Mouse (Mus musculus) limb, embryonic 13.5 days (tissue): Measurements from ENCODE around the gene Syp. TPM values are rescaled to one million over a fixed set of nuclear protein-coding genes. Genes with fewer than 3 reads are reported as not detected.
A peak's percentile ranks its signal among the peaks of the same experiment; 100 is the strongest.

Experiments
- ATAC-seq: fragments of 200-750 bp; cut with Nextera tagmentation; 2 replicates; pipeline ENCODE4 v1.8.0; 2017; ENCODE audit warnings: low read depth, moderate number of reproducible peaks, moderate TSS enrichment; ENCODE audit not compliant: low FRiP score
- H3K27ac ChIP-seq: fragments of 300-500 bp; sonication (generic); 2 replicates; pipeline ENCODE4 v1.5.1; 2015; ENCODE audit warnings: inconsistent platforms, mild to moderate bottlenecking, moderate library complexity
- H3K27me3 ChIP-seq: fragments of 300-500 bp; sonication (generic); 2 replicates; pipeline ENCODE4 v1.6.1; 2015; ENCODE audit warnings: mild to moderate bottlenecking, inconsistent platforms
- H3K36me3 ChIP-seq: fragments of 300-500 bp; sonication (generic); 2 replicates; pipeline ENCODE4 v1.6.1; 2015; ENCODE audit warnings: inconsistent platforms, mild to moderate bottlenecking, moderate library complexity
- H3K4me1 ChIP-seq: fragments of 300-500 bp; sonication (generic); 2 replicates; pipeline ENCODE4 v1.6.1; 2015; ENCODE audit warnings: inconsistent platforms
- H3K4me2 ChIP-seq: fragments of 300-500 bp; sonication (generic); replicated peaks from 2 replicates; pipeline ENCODE4 v1.6.1; 2015; ENCODE audit warnings: inconsistent platforms, mild to moderate bottlenecking, moderate library complexity
- H3K4me3 ChIP-seq: fragments of 300-500 bp; sonication (generic); 2 replicates; pipeline ENCODE4 v1.5.1; 2015; ENCODE audit warnings: moderate library complexity, mild to moderate bottlenecking, inconsistent platforms
- H3K9ac ChIP-seq: fragments of 300-500 bp; sonication (generic); 2 replicates; pipeline ENCODE4 v1.6.1; 2015; ENCODE audit warnings: mild to moderate bottlenecking, inconsistent platforms
- H3K9me3 ChIP-seq: fragments of 300-500 bp; sonication (generic); 2 replicates; pipeline ENCODE4 v1.6.1; 2016; ENCODE audit warnings: inconsistent platforms
- WGBS: fragments of 180-500 bp; shearing (Covaris S2); methylation state at CpG from one replicate; pipeline ENCODE4 v1.1.7; 2015; 5-methylcytosine and 5-hydroxymethylcytosine counted together
- polyA plus RNA-seq: library from polyadenylated mRNA; unstranded; fragments of >200 nt; fragmentation: Nextera tagmentation; extraction: Ambion mirVana; gene quantifications from 2 replicates; pipeline ENCODE4 v1.2.1, GENCODE M21; 2015

Syp gene
- polyA plus RNA-seq, 1 experiment from 2014 or later = 0.93 TPM

GRCm38 (mm10) chrX:7670390-7670881 lies 32.2 kb downstream of the Syp start:
- Histone ChIP-seq H3K36me3 (peaks cover 19% of the 10 kb centered on the region), H3K27ac (peak overlapping the region; percentile 55; the same call in 1 of the 2 replicates), H3K4me2 (peak overlapping the region; percentile 62), H3K9me3 (no peaks in the 10 kb centered on the region), H3K4me1 (peaks cover 18% of the 10 kb centered on the region), H3K4me3 (peak overlapping the region; percentile 52), H3K9ac (peak overlapping the region; percentile 66; the same call in 1 of the 2 replicates), H3K27me3 (no peaks in the 10 kb centered on the region)
- ATAC-seq = peak; percentile 49
- WGBS = 22% methylated on average over 15 of the region's 19 CpGs

GRCm38 (mm10) chrX:7670921-7671623 lies 32.8 kb downstream of the Syp start, which contains the start of gene Plp2:
TSS of gene Plp2 (minus strand) at chrX:7671390.
- Histone ChIP-seq H3K4me1 (peaks cover 18% of the 10 kb centered on the region), H3K4me3 (peak within 1 kb of the TSS; percentile 52), H3K9ac (peak within 1 kb of the TSS; percentile 66), H3K36me3 (peaks cover 17% of the 10 kb centered on the region), H3K27me3 (no peaks in the 10 kb centered on the region), H3K9me3 (no peaks in the 10 kb centered on the region), H3K27ac (peak within 1 kb of the TSS; percentile 55; the same call in 1 of the 2 replicates), H3K4me2 (peak within 1 kb of the TSS; percentile 62)
- peak; percentile 45 for ATAC-seq
- 18% methylated on average over 33 of the region's 36 CpGs for WGBS

GRCm38 (mm10) chrX:7672739-7673138 lies 34.5 kb downstream of the Syp start:
- H3K4me2 ChIP-seq = no peak overlapping the region

GRCm38 (mm10) chrX:7673578-7674281 lies 35.5 kb downstream of the Syp start:
- H3K27me3 ChIP-seq = no peaks in the 10 kb centered on the region
- peak overlapping the region; percentile 57 for H3K4me2 ChIP-seq
- H3K4me3 ChIP-seq = peak overlapping the region; percentile 29; the same call in 1 of the 2 replicates
- peak overlapping the region; percentile 70; the same call in 1 of the 2 replicates for H3K27ac ChIP-seq
- ATAC-seq = peak; percentile 1; the same call in 1 of the 2 replicates
- peaks cover 18% of the 10 kb centered on the region for H3K4me1 ChIP-seq
- H3K36me3 ChIP-seq = peaks cover 5% of the 10 kb centered on the region; the same call in 1 of the 2 replicates
- no peaks in the 10 kb centered on the region for H3K9me3 ChIP-seq
- 23% methylated on average over 12 of the region's 12 CpGs for WGBS
- H3K9ac ChIP-seq = no peak overlapping the region

More at GRCm38 (mm10) chrX:7672739-7673138, 34.5 kb downstream of the Syp start:
- Histone ChIP-seq H3K9me3 (no peaks in the 10 kb centered on the region), H3K27ac (no peak overlapping the region), H3K9ac (no peak overlapping the region), H3K36me3 (peaks cover 6% of the 10 kb centered on the region; the same call in 1 of the 2 replicates), H3K4me3 (no peak overlapping the region), H3K27me3 (no peaks in the 10 kb centered on the region), H3K4me1 (peaks cover 18% of the 10 kb centered on the region)
- WGBS = 38% methylated on average over 6 of the region's 6 CpGs
- ATAC-seq = no peak

- 0 out of 2 replicates have a peak overlapping the region, but pooled peaks have one; percentile 2 for H3K9ac ChIP-seq
- H3K27me3 ChIP-seq = no peaks in the 10 kb centered on the region
- no peaks in the 10 kb centered on the region for H3K36me3 ChIP-seq
- peak overlapping the region; percentile 57 for H3K4me2 ChIP-seq
- 31% methylated on average over 28 of the region's 28 CpGs for WGBS
- peaks cover 18% of the 10 kb centered on the region for H3K4me1 ChIP-seq
- no peaks in the 10 kb centered on the region for H3K9me3 ChIP-seq
- H3K27ac ChIP-seq = peak overlapping the region; percentile 70
- H3K4me3 ChIP-seq = peak overlapping the region; percentile 29
- ATAC-seq = peak; percentile 16; the same call in 1 of the 2 replicates
Observed at GRCm38 (mm10) chrX:7674284-7675000, 36.2 kb downstream of the Syp start.

- H3K27me3 ChIP-seq = no peaks in the 10 kb centered on the region
- 33% methylated on average over 10 of the region's 10 CpGs for WGBS
- peaks cover 18% of the 10 kb centered on the region for H3K4me1 ChIP-seq
- peak overlapping the region; percentile 29 for H3K4me3 ChIP-seq
- H3K9ac ChIP-seq = no peak overlapping the region
- H3K36me3 ChIP-seq = no peaks in the 10 kb centered on the region
- no peaks in the 10 kb centered on the region for H3K9me3 ChIP-seq
- peak overlapping the region; percentile 57 for H3K4me2 ChIP-seq
- ATAC-seq = 0 out of 2 replicates have a peak, but pooled peaks have one; percentile 2
- peak overlapping the region; percentile 70 for H3K27ac ChIP-seq
Observed at GRCm38 (mm10) chrX:7675001-7675380, 36.7 kb downstream of the Syp start.

- 37% methylated on average over 3 of the region's 3 CpGs for WGBS
Observed at GRCm38 (mm10) chrX:7678986-7679385, 40.7 kb downstream of the Syp start.

GRCm38 (mm10) chrX:7679405-7680056 lies 41.3 kb downstream of the Syp start:
- no peaks in the 10 kb centered on the region for H3K9me3 ChIP-seq
- H3K4me3 ChIP-seq = peak overlapping the region; percentile 36
- H3K27ac ChIP-seq = no peak overlapping the region
- H3K27me3 ChIP-seq = no peaks in the 10 kb centered on the region
- peak overlapping the region; percentile 61 for H3K4me2 ChIP-seq
- peak overlapping the region; percentile 55; the same call in 1 of the 2 replicates for H3K9ac ChIP-seq
- WGBS = 16% methylated on average over 27 of the region's 27 CpGs
- H3K36me3 ChIP-seq = no peaks in the 10 kb centered on the region
- peak; percentile 93 for ATAC-seq
- H3K4me1 ChIP-seq = no peaks in the 10 kb centered on the region

More at GRCm38 (mm10) chrX:7678986-7679385, 40.7 kb downstream of the Syp start:
- Histone ChIP-seq H3K4me1 (peaks cover 4% of the 10 kb centered on the region), H3K9me3 (no peaks in the 10 kb centered on the region), H3K4me2 (no peak overlapping the region), H3K9ac (no peak overlapping the region), H3K27me3 (no peaks in the 10 kb centered on the region), H3K27ac (no peak overlapping the region), H3K36me3 (no peaks in the 10 kb centered on the region), H3K4me3 (no peak overlapping the region)
- no peak for ATAC-seq

- no peaks in the 10 kb centered on the region for H3K9me3 ChIP-seq
- 22% methylated on average over 12 of the region's 12 CpGs for whole genome bisulfite sequencing
- H3K4me2 ChIP-seq = peak overlapping the region; percentile 61
- no peaks in the 10 kb centered on the region for H3K4me1 ChIP-seq
- H3K4me3 ChIP-seq = peak overlapping the region; percentile 36
- peak overlapping the region; percentile 55; the same call in 1 of the 2 replicates for H3K9ac ChIP-seq
- H3K27me3 ChIP-seq = no peaks in the 10 kb centered on the region
- peak; percentile 34; the same call in 1 of the 2 replicates for ATAC-seq
- no peaks in the 10 kb centered on the region for H3K36me3 ChIP-seq
- H3K27ac ChIP-seq = no peak overlapping the region
Observed at GRCm38 (mm10) chrX:7680057-7680412, 41.8 kb downstream of the Syp start.

GRCm38 (mm10) chrX:7680864-7681263 lies 42.6 kb downstream of the Syp start, which contains the start of gene Magix:
TSS of gene Magix (minus strand) at chrX:7681251.
- WGBS = 61% methylated on average over 14 of the region's 14 CpGs
- peak within 1 kb of the TSS; percentile 36 for H3K4me3 ChIP-seq
- H3K4me1 ChIP-seq = no peaks in the 10 kb centered on the region
- no peaks in the 10 kb centered on the region for H3K27me3 ChIP-seq
- ATAC-seq = no peak
- no peaks in the 10 kb centered on the region for H3K9me3 ChIP-seq
- H3K27ac ChIP-seq = no peak within 1 kb of the TSS
- no peaks in the 10 kb centered on the region for H3K36me3 ChIP-seq
- peak within 1 kb of the TSS; percentile 55; the same call in 1 of the 2 replicates for H3K9ac ChIP-seq
- H3K4me2 ChIP-seq = peak within 1 kb of the TSS; percentile 61

- ATAC-seq = no peak
- H3K4me1 ChIP-seq = no peaks in the 10 kb centered on the region
- H3K9ac ChIP-seq = no peak overlapping the region
- no peaks in the 10 kb centered on the region for H3K36me3 ChIP-seq
- H3K4me3 ChIP-seq = no peak overlapping the region
- H3K27ac ChIP-seq = no peak overlapping the region
- no peaks in the 10 kb centered on the region for H3K9me3 ChIP-seq
- no peaks in the 10 kb centered on the region for H3K27me3 ChIP-seq
- no peak overlapping the region for H3K4me2 ChIP-seq
- 82% methylated on average over 2 of the region's 2 CpGs for WGBS
Observed at GRCm38 (mm10) chrX:7688321-7688720, 50.0 kb downstream of the Syp start.
